Mouse (Mus musculus) MEL (cell line): ENCODE measurements around the gene Tbccd1. TPM values are rescaled to one million over a fixed set of nuclear protein-coding genes. Genes with fewer than 3 reads are reported as not detected.

Experiments used
- DNase-seq: peaks from one replicate; pipeline ENCODE4 v3.0.0; 2011; ENCODE audit warnings: low read depth, low spot score
- H3K27ac ChIP-seq: 2 replicates; pipeline ENCODE4 v1.5.1; 2012; ENCODE audit warnings: low read depth, mild to moderate bottlenecking, control low read depth, low read length, moderate library complexity; ENCODE audit not compliant: control insufficient read depth
- H3K27me3 ChIP-seq, 2 experiments: fragments of 150-350 bp in 1 of 2; sonication (generic) in 1 of 2; 2 replicates each; pipeline ENCODE4 v1.6.1; 2012; ENCODE audit warnings: low read length in 2 of 2, mild to moderate bottlenecking in 2 of 2, improper control_type of control experiment in 1 of 2, moderate library complexity in 1 of 2; ENCODE audit not compliant: insufficient read depth in 2 of 2, control insufficient read depth in 1 of 2
- H3K36me3 ChIP-seq, 2 experiments: 2 replicates each; pipeline ENCODE4 v1.6.1; 2012 to 2014; ENCODE audit warnings: low read length in 2 of 2, improper control_type of control experiment in 1 of 2, inconsistent platforms in 1 of 2, mild to moderate bottlenecking in 1 of 2; ENCODE audit not compliant: insufficient read depth in 2 of 2, control insufficient read depth in 1 of 2
- H3K4me1 ChIP-seq, 2 experiments: fragments of 150-350 bp in 1 of 2; sonication (generic) in 1 of 2; 2 replicates each; pipeline ENCODE4 v1.6.1; 2012; ENCODE audit warnings: low read length in 2 of 2, improper control_type of control experiment in 1 of 2, mild to moderate bottlenecking in 1 of 2; ENCODE audit not compliant: insufficient read depth in 2 of 2, control insufficient read depth in 1 of 2
- H3K4me3 ChIP-seq, 2 experiments: fragments of 150-350 bp in 1 of 2; sonication (generic) in 1 of 2; 2 replicates each; pipeline ENCODE4 v1.5.1; 2012; ENCODE audit warnings: low read depth in 2 of 2, low read length in 2 of 2, mild to moderate bottlenecking in 2 of 2, moderate library complexity in 2 of 2, control low read depth in 1 of 2, improper control_type of control experiment in 1 of 2; ENCODE audit not compliant: control insufficient read depth in 1 of 2, insufficient read depth in 1 of 2
- H3K79me2 ChIP-seq: 2 replicates; pipeline ENCODE4 v1.6.1; 2012; ENCODE audit warnings: mild to moderate bottlenecking, low read length, moderate library complexity; ENCODE audit not compliant: control insufficient read depth, poor library complexity, insufficient read depth
- H3K9ac ChIP-seq: 2 replicates; pipeline ENCODE4 v1.6.1; 2012; ENCODE audit warnings: low read depth, mild to moderate bottlenecking, control low read depth, low read length, moderate library complexity; ENCODE audit not compliant: control insufficient read depth, poor library complexity, severe bottlenecking
- H3K9me3 ChIP-seq: fragments of 150-350 bp; sonication (generic); replicated peaks from 2 replicates; pipeline ENCODE4 v1.6.1; 2012; ENCODE audit warnings: mild to moderate bottlenecking, low read length, improper control_type of control experiment, moderate library complexity; ENCODE audit not compliant: insufficient read depth
- CHD1 ChIP-seq: IDR thresholded peaks from 2 replicates; pipeline ENCODE4 v1.6.1; 2012; ENCODE audit warnings: low read depth, mild to moderate bottlenecking, inconsistent platforms, low read length, improper control_type of control experiment
- CTCF ChIP-seq, 3 experiments: IDR thresholded peaks in 2 of 3; conservative IDR thresholded peaks in 1 of 3; 2 replicates each; pipeline ENCODE4 v1.5.1; 2011 to 2012; ENCODE audit warnings: low read length in 3 of 3, low read depth in 2 of 3, mild to moderate bottlenecking in 2 of 3, improper control_type of control experiment in 1 of 3, inconsistent platforms in 1 of 3, mixed read lengths in 1 of 3, moderate library complexity in 1 of 3; ENCODE audit not compliant: control insufficient read depth in 1 of 3, insufficient read depth in 1 of 3, poor library complexity in 1 of 3, severe bottlenecking in 1 of 3
- E2F4 ChIP-seq: IDR thresholded peaks from 2 replicates; pipeline ENCODE4 v1.6.1; 2011; ENCODE audit warnings: low read depth, low read length, improper control_type of control experiment, borderline replicate concordance
- ETS1 ChIP-seq: IDR thresholded peaks from 2 replicates; pipeline ENCODE4 v1.6.1; 2012; ENCODE audit warnings: low read depth, mild to moderate bottlenecking, inconsistent platforms, low read length, improper control_type of control experiment, moderate library complexity
- GABPA ChIP-seq: IDR thresholded peaks from 2 replicates; pipeline ENCODE4 v1.6.1; 2012; ENCODE audit warnings: low read depth, mild to moderate bottlenecking, inconsistent platforms, low read length, improper control_type of control experiment, moderate library complexity
- JUND ChIP-seq: IDR thresholded peaks from 2 replicates; pipeline ENCODE4 v1.6.1; 2011; ENCODE audit warnings: low read depth, mild to moderate bottlenecking, improper control_type of control experiment, low read length
- MAZ ChIP-seq: IDR thresholded peaks from 2 replicates; pipeline ENCODE4 v1.6.1; 2012; ENCODE audit warnings: low read depth, mild to moderate bottlenecking, inconsistent platforms, low read length, improper control_type of control experiment
- MEF2A ChIP-seq: IDR thresholded peaks from 2 replicates; pipeline ENCODE4 v1.6.1; 2014; ENCODE audit warnings: low read depth, mild to moderate bottlenecking, inconsistent platforms, low read length, improper control_type of control experiment; ENCODE audit not compliant: poor library complexity, insufficient replicate concordance, severe bottlenecking; ENCODE audit errors: extremely low read depth
- MYB ChIP-seq: IDR thresholded peaks from 2 replicates; pipeline ENCODE4 v1.6.1; 2011; ENCODE audit warnings: mild to moderate bottlenecking, low read depth, low read length, improper control_type of control experiment
- POLR2A ChIP-seq, 2 experiments: IDR thresholded peaks; 2 replicates each; pipeline ENCODE4 v1.6.1; 2011 to 2012; ENCODE audit warnings: low read length in 2 of 2, mild to moderate bottlenecking in 2 of 2, control low read depth in 1 of 2, improper control_type of control experiment in 1 of 2, low read depth in 1 of 2, moderate library complexity in 1 of 2; ENCODE audit not compliant: control insufficient read depth in 1 of 2, insufficient read depth in 1 of 2, poor library complexity in 1 of 2
- POLR2AphosphoS2 ChIP-seq: IDR thresholded peaks from 2 replicates; pipeline ENCODE4 v1.6.1; 2011; ENCODE audit warnings: low read length, improper control_type of control experiment
- POLR2AphosphoS5 ChIP-seq: IDR thresholded peaks from 2 replicates; pipeline ENCODE4 v1.6.1; 2012; ENCODE audit warnings: low read depth, borderline replicate concordance, mild to moderate bottlenecking, inconsistent platforms, low read length, moderate library complexity, mixed read lengths
- RAD21 ChIP-seq: IDR thresholded peaks from 2 replicates; pipeline ENCODE4 v1.6.1; 2011; ENCODE audit warnings: mild to moderate bottlenecking, low read depth, low read length, improper control_type of control experiment
- RCOR1 ChIP-seq: IDR thresholded peaks from 2 replicates; pipeline ENCODE4 v1.6.1; 2012; ENCODE audit warnings: low read depth, mild to moderate bottlenecking, inconsistent platforms, low read length, improper control_type of control experiment
- SIN3A ChIP-seq: IDR thresholded peaks from 2 replicates; pipeline ENCODE4 v1.6.1; 2012; ENCODE audit warnings: low read length, improper control_type of control experiment, inconsistent platforms
- SMC3 ChIP-seq: IDR thresholded peaks from 2 replicates; pipeline ENCODE4 v1.6.1; 2011; ENCODE audit warnings: low read depth, low read length, improper control_type of control experiment
- TAL1 ChIP-seq: IDR thresholded peaks from 2 replicates; pipeline ENCODE4 v1.6.1; 2012; ENCODE audit warnings: mild to moderate bottlenecking, inconsistent platforms, low read length, moderate library complexity, mixed read lengths
- TBP ChIP-seq: IDR thresholded peaks from 2 replicates; pipeline ENCODE4 v1.8.0; 2011; ENCODE audit warnings: low read depth, low read length, improper control_type of control experiment
- TCF12 ChIP-seq: IDR thresholded peaks from 2 replicates; pipeline ENCODE4 v1.6.1; 2014; ENCODE audit warnings: low read depth, mild to moderate bottlenecking, inconsistent platforms, low read length, improper control_type of control experiment, moderate library complexity
- USF1 ChIP-seq: IDR thresholded peaks from 2 replicates; pipeline ENCODE4 v1.6.1; 2014; ENCODE audit warnings: low read depth, mild to moderate bottlenecking, inconsistent platforms, low read length, improper control_type of control experiment, moderate library complexity
- USF2 ChIP-seq, 2 experiments: IDR thresholded peaks; 2 replicates each; pipeline ENCODE4 v1.6.1; 2011 to 2012; ENCODE audit warnings: improper control_type of control experiment in 2 of 2, low read length in 2 of 2, borderline replicate concordance in 1 of 2, inconsistent platforms in 1 of 2, low read depth in 1 of 2, mild to moderate bottlenecking in 1 of 2; ENCODE audit not compliant: insufficient read depth in 1 of 2
- ZC3H11A ChIP-seq: IDR thresholded peaks from 2 replicates; pipeline ENCODE4 v1.6.1; 2012; ENCODE audit warnings: low read depth, mild to moderate bottlenecking, inconsistent platforms, low read length, improper control_type of control experiment
- ZMIZ1 ChIP-seq: IDR thresholded peaks from 2 replicates; pipeline ENCODE4 v1.6.1; 2012; ENCODE audit warnings: low read depth, mild to moderate bottlenecking, inconsistent platforms, low read length, improper control_type of control experiment, moderate library complexity
- polyA plus RNA-seq, 2 experiments: library from polyadenylated mRNA; stranded (reverse) in 1 of 2; unstranded in 1 of 2; fragments of >175 nt in 1 of 2; fragments of >200 nt in 1 of 2; gene quantifications; 2 replicates each; pipeline versions ENCODE4 v1.2.1 to v1.2.4; 2012; ENCODE audit warnings: low replicate concordance in 2 of 2, low read depth in 1 of 2; ENCODE audit not compliant: insufficient read length in 2 of 2, insufficient read depth in 1 of 2, missing spikeins in 1 of 2
- total RNA-seq: library from RNA; depleted of rRNA; stranded (reverse); fragments of 300-350 nt; gene quantifications from 2 replicates; pipeline ENCODE4 v1.2.3, GENCODE M21; 2012

The Tbccd1 gene
- total and polyA plus RNA-seq, 3 experiments, result 23.8 to 28.7 TPM; not detected in 1

DNA sequence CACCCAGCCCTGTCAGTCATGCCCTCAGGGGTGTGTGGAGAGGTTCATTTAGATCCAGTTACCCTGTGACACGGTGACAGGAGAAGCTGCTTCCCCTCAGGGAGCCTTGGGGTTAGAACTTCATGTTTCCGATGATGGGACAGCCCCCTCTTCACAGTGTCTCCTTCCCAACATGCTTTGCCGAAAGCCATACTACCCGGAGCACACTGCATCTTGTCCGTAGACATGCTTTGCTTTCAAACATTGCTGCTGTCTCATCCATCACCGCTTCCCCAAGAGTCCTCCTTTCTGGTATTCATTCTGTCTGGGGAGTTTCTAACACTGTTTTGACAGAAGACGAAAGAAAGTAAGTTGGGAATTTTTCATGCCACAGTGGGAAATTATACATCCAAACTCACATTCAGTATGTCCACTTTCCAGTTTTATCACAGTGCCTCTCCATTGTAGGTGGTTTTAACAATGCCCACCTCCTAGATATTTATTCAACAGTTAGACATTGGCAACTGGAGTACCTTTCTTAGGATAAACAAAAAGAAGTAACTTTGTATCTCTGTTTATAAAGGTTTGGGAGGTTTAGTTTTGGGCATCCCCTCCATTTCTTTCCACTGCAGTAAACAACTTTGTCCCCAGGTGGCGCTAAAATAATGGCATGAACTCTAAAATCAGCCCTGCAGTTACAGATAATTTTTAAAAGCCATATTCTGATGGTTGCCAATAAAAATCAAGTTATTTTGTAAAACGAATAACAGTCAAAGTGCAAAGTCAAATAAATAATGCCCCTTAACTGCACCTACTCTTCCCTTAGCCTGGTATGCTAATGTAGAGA lies 19.0 kb upstream of the Tbccd1 start:
- TF ChIP-seq USF1 (no peak), CTCF (IDR thresholded peaks at IDR 0.05 in 2 of 3, conservative IDR thresholded peaks at IDR 0.05 in 1 of 3; ENCODE audit: control insufficient read depth in 1 of 3, insufficient read depth in 1 of 3, low read depth in 2 of 3, low read length in 3 of 3, poor library complexity in 1 of 3, severe bottlenecking in 1 of 3) (peak; percentile 37 to 86 (median 56)), TAL1 (no peak), ZC3H11A (peak; percentile 81), RAD21 (peak; percentile 88), USF2 (IDR thresholded peaks at IDR 0.05; ENCODE audit: borderline replicate concordance in 1 of 2, insufficient read depth in 1 of 2, low read depth in 1 of 2, low read length in 2 of 2) (no peak), SMC3 (peak; percentile 94)
- Histone ChIP-seq H3K27ac (no peak overlapping the region), H3K27me3 (no peaks in the 10 kb centered on the region), H3K9me3 (no peaks in the 10 kb centered on the region), H3K4me1 (peaks cover 10 to 16% of the 10 kb centered on the region in 2 experiments; a peak in 3 of 4 replicates), H3K9ac (no peak overlapping the region), H3K4me3 (no peak overlapping the region), H3K36me3 (peaks cover 0 to 12% of the 10 kb centered on the region in 2 experiments; a peak in 2 of 4 replicates), H3K79me2 (no peaks in the 10 kb centered on the region)
- peak; percentile 57 for DNase-seq

DNA sequence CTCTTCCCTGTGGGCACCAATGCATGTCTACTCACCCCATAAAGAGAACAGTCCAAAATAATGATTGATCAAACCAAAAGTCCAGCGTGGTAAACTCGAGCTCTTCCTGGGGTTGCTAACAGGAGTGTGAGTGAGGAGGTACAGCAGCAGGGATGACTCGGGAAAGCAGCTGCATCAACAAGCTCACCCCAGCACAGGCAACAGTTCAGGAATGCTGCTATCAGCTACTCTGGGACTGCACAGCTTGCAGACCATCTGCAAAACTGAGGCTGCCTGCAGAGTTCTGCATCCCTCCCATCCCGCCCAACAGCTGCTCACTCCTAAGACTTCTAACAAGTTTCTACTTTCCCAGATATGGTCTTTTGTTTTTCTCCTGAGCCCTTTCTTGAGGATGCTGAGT lies 15.9 kb upstream of the Tbccd1 start:
- Histone ChIP-seq H3K27me3 (no peaks in the 10 kb centered on the region), H3K4me3 (no peak overlapping the region), H3K4me1 (no peaks in the 10 kb centered on the region), H3K79me2 (no peaks in the 10 kb centered on the region), H3K36me3 (peaks cover 0 to 9% of the 10 kb centered on the region in 2 experiments; a peak in 3 of 4 replicates), H3K9ac (no peak overlapping the region), H3K27ac (no peak overlapping the region), H3K9me3 (no peaks in the 10 kb centered on the region)
- TF ChIP-seq POLR2AphosphoS5 (no peak), MAZ (no peak), SIN3A (no peak), ETS1 (no peak), RAD21 (no peak), ZMIZ1 (no peak), CHD1 (no peak), SMC3 (no peak), TCF12 (no peak), POLR2AphosphoS2 (no peak), JUND (no peak), ZC3H11A (no peak), CTCF (IDR thresholded peaks at IDR 0.05 in 2 of 3, conservative IDR thresholded peaks at IDR 0.05 in 1 of 3; ENCODE audit: control insufficient read depth in 1 of 3, insufficient read depth in 1 of 3, low read depth in 2 of 3, low read length in 3 of 3, poor library complexity in 1 of 3, severe bottlenecking in 1 of 3) (no peak), RCOR1 (no peak), MYB (no peak), GABPA (no peak), POLR2A (IDR thresholded peaks at IDR 0.05; ENCODE audit: control insufficient read depth in 1 of 2, insufficient read depth in 1 of 2, low read depth in 1 of 2, low read length in 2 of 2, poor library complexity in 1 of 2) (no peak), MEF2A (no peak), TBP (no peak), E2F4 (no peak)
- no peak for DNase-seq
